Mouse (Mus musculus): ENCODE results near the gene Pcolce. TPM values are rescaled to one million over a fixed set of nuclear protein-coding genes. Genes with fewer than 3 reads are reported as not detected.
A peak's percentile ranks its signal among the peaks of the same experiment; 100 is the strongest.
"Not testable (repeated sequence)": the region's sequence is repeated elsewhere in the genome, so short reads cannot be mapped to it uniquely, and the experiment has no call there.

Pcolce gene
- polyA plus RNA-seq, 1 experiment from 2014 or later, result 133 TPM

GRCm38 (mm10) chr5:137627991-137628390 lies 14.4 kb upstream of the Pcolce start:
- Histone ChIP-seq H3K27me3 (ENCODE audit: control insufficient read depth, insufficient read depth, low read length) (no peaks in the 10 kb centered on the region), H3K9me3 (replicated peaks; ENCODE audit: control insufficient read depth, low read length) (no peaks in the 10 kb centered on the region), H3K4me3 (ENCODE audit: low read depth, low read length) (peak overlapping the region; percentile 43), H3K36me3 (replicated peaks; ENCODE audit: control insufficient read depth, insufficient read depth, low read depth, low read length) (no peaks in the 10 kb centered on the region), H3K27ac (replicated peaks; ENCODE audit: low read depth, low read length) (peak overlapping the region; percentile 53), H3K9ac (replicated peaks; ENCODE audit: low read length) (peak overlapping the region; percentile 53), H3K4me2 (ENCODE audit: low read depth, low read length) (peak overlapping the region; percentile 51), H3K4me1 (ENCODE audit: control insufficient read depth, insufficient read depth, low read length) (peaks cover 10% of the 10 kb centered on the region)
- ATAC-seq (replicated peaks; ENCODE audit: insufficient number of reproducible peaks, low FRiP score, low TSS enrichment, low read depth) (no peak), DNase-seq (ENCODE audit: low spot score) (no peak)
- 4% methylated on average over 9 of the region's 9 CpGs for WGBS

GRCm38 (mm10) chr5:137623937-137624530 lies 10.4 kb upstream of the Pcolce start:
- no peak for DNase-seq (ENCODE audit: low spot score)
- Histone ChIP-seq H3K27ac (replicated peaks; ENCODE audit: low read depth, low read length) (no peak overlapping the region), H3K9me3 (replicated peaks; ENCODE audit: control insufficient read depth, low read length) (no peaks in the 10 kb centered on the region), H3K27me3 (ENCODE audit: control insufficient read depth, insufficient read depth, low read length) (no peaks in the 10 kb centered on the region), H3K9ac (replicated peaks; ENCODE audit: low read length) (no peak overlapping the region), H3K4me1 (ENCODE audit: control insufficient read depth, insufficient read depth, low read length) (no peaks in the 10 kb centered on the region), H3K36me3 (replicated peaks; ENCODE audit: control insufficient read depth, insufficient read depth, low read depth, low read length) (no peaks in the 10 kb centered on the region), H3K4me2 (ENCODE audit: low read depth, low read length) (no peak overlapping the region), H3K4me3 (ENCODE audit: low read depth, low read length) (no peak overlapping the region)
- 86% methylated on average over 11 of the region's 11 CpGs for WGBS
- ATAC-seq (replicated peaks; ENCODE audit: insufficient number of reproducible peaks, low FRiP score, low TSS enrichment, low read depth), result no peak

DNA sequence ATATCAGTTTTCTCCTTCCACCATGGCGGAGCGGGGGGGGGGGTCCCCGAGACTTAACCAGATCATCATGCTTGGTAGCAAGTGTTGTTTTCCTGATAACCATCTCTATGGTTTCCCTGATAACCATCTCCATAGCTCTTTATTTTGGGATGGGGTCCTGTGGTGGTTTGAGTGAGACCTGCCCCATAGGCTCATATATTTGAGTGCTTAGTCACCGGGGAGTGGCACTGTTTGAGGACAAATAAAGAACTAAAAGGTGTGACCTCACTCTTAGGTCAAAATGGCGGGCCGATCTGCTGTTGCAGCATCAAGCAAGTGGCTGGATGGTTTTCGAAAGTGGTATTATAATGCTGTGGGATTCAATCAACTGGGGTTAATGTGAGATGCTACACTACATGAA lies 1.8 kb upstream of the Pcolce start:
- DNase-seq (ENCODE audit: low spot score) (no peak), ATAC-seq (replicated peaks; ENCODE audit: insufficient number of reproducible peaks, low FRiP score, low TSS enrichment, low read depth) (no peak)
- WGBS, result 82% methylated on average over 7 of the region's 7 CpGs
- H3K36me3 ChIP-seq (replicated peaks; ENCODE audit: control insufficient read depth, insufficient read depth, low read depth, low read length), result no peaks in the 10 kb centered on the region
- H3K27ac ChIP-seq (replicated peaks; ENCODE audit: low read depth, low read length), result no peak overlapping the region
- no peak overlapping the region for H3K4me3 ChIP-seq (ENCODE audit: low read depth, low read length)
- H3K27me3 ChIP-seq (ENCODE audit: control insufficient read depth, insufficient read depth, low read length), result no peaks in the 10 kb centered on the region
- H3K9me3 ChIP-seq (replicated peaks; ENCODE audit: control insufficient read depth, low read length), result no peaks in the 10 kb centered on the region
- H3K9ac ChIP-seq (replicated peaks; ENCODE audit: low read length), result no peak overlapping the region
- no peak overlapping the region for H3K4me2 ChIP-seq (ENCODE audit: low read depth, low read length)
- H3K4me1 ChIP-seq (ENCODE audit: control insufficient read depth, insufficient read depth, low read length), result peaks cover 8% of the 10 kb centered on the region

DNA sequence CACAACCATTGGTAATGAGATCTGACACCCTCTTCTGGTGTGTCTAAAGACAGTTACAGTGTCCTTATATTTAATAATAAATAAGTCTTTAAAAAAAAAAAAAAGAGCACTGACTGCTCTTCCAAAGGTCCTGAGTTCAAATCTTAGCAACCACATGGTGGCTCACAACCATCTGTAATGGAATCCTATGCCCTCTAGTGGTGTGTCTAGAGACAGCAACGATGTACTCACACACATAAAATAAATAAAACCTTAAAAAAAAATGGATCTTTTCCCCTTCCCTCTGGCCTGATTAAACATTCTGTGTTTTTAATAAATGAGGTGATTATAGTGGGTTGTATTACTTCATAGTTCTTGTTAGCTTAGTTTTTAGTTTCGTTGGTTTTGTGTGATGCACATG lies 1.3 kb upstream of the Pcolce start:
- not testable (repeated sequence) for H3K4me3 ChIP-seq (ENCODE audit: low read depth, low read length); H3K9ac ChIP-seq (replicated peaks; ENCODE audit: low read length); H3K4me2 ChIP-seq (ENCODE audit: low read depth, low read length); H3K27ac ChIP-seq (replicated peaks; ENCODE audit: low read depth, low read length); H3K27me3 ChIP-seq (ENCODE audit: control insufficient read depth, insufficient read depth, low read length); H3K9me3 ChIP-seq (replicated peaks; ENCODE audit: control insufficient read depth, low read length); DNase-seq (ENCODE audit: low spot score); ATAC-seq (replicated peaks; ENCODE audit: insufficient number of reproducible peaks, low FRiP score, low TSS enrichment, low read depth); H3K4me1 ChIP-seq (ENCODE audit: control insufficient read depth, insufficient read depth, low read length); H3K36me3 ChIP-seq (replicated peaks; ENCODE audit: control insufficient read depth, insufficient read depth, low read depth, low read length)
- WGBS, result 82% methylated on average over 2 of the region's 2 CpGs

GRCm38 (mm10) chr5:137613076-137613475 lies 508 bp downstream of the Pcolce start:
- Histone ChIP-seq H3K9ac (replicated peaks; ENCODE audit: low read length) (peak overlapping the region; percentile 18; the same call in 1 of the 2 replicates), H3K36me3 (replicated peaks; ENCODE audit: control insufficient read depth, insufficient read depth, low read depth, low read length) (no peaks in the 10 kb centered on the region), H3K27me3 (ENCODE audit: control insufficient read depth, insufficient read depth, low read length) (no peaks in the 10 kb centered on the region), H3K9me3 (replicated peaks; ENCODE audit: control insufficient read depth, low read length) (no peaks in the 10 kb centered on the region), H3K27ac (replicated peaks; ENCODE audit: low read depth, low read length) (peak overlapping the region; percentile 20; the same call in 1 of the 2 replicates), H3K4me2 (ENCODE audit: low read depth, low read length) (no peak overlapping the region), H3K4me1 (ENCODE audit: control insufficient read depth, insufficient read depth, low read length) (peaks cover 12% of the 10 kb centered on the region), H3K4me3 (ENCODE audit: low read depth, low read length) (no peak overlapping the region)
- 62% methylated on average over 5 of the region's 5 CpGs for WGBS
- no peak for DNase-seq (ENCODE audit: low spot score)
- no peak for ATAC-seq (replicated peaks; ENCODE audit: insufficient number of reproducible peaks, low FRiP score, low TSS enrichment, low read depth)

DNA sequence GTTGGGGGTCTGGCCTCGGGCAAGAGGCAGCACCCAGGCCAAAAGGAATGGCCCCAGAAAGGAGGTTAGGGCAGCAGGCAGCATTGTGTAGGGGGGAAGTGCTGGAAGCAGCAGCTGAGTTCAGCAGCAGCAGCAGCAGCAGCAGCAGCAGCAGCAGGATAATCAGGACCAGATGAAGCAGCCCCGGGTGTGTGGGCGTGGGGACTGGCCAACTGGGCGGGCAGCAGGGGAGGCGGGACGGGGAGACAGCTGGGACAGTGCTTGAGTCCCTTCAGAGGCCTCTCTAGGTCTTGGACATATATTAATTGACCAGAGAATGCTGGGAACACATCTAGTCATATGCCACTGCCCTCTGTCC lies 2.4 kb downstream of the Pcolce start:
- Histone ChIP-seq H3K9me3 (replicated peaks; ENCODE audit: control insufficient read depth, low read length) (no peaks in the 10 kb centered on the region), H3K4me3 (ENCODE audit: low read depth, low read length) (peak overlapping the region; percentile 25), H3K27ac (replicated peaks; ENCODE audit: low read depth, low read length) (peak overlapping the region; percentile 95), H3K9ac (replicated peaks; ENCODE audit: low read length) (peak overlapping the region; percentile 51), H3K27me3 (ENCODE audit: control insufficient read depth, insufficient read depth, low read length) (no peaks in the 10 kb centered on the region), H3K36me3 (replicated peaks; ENCODE audit: control insufficient read depth, insufficient read depth, low read depth, low read length) (no peaks in the 10 kb centered on the region; the same call in 1 of the 2 replicates), H3K4me1 (ENCODE audit: control insufficient read depth, insufficient read depth, low read length) (peaks cover 16% of the 10 kb centered on the region), H3K4me2 (ENCODE audit: low read depth, low read length) (peak overlapping the region; percentile 49)
- DNase-seq (ENCODE audit: low spot score), result peak; percentile 88
- peak; percentile 72 for ATAC-seq (replicated peaks; ENCODE audit: insufficient number of reproducible peaks, low FRiP score, low TSS enrichment, low read depth)
- WGBS, result 16% methylated on average over 6 of the region's 6 CpGs

DNA sequence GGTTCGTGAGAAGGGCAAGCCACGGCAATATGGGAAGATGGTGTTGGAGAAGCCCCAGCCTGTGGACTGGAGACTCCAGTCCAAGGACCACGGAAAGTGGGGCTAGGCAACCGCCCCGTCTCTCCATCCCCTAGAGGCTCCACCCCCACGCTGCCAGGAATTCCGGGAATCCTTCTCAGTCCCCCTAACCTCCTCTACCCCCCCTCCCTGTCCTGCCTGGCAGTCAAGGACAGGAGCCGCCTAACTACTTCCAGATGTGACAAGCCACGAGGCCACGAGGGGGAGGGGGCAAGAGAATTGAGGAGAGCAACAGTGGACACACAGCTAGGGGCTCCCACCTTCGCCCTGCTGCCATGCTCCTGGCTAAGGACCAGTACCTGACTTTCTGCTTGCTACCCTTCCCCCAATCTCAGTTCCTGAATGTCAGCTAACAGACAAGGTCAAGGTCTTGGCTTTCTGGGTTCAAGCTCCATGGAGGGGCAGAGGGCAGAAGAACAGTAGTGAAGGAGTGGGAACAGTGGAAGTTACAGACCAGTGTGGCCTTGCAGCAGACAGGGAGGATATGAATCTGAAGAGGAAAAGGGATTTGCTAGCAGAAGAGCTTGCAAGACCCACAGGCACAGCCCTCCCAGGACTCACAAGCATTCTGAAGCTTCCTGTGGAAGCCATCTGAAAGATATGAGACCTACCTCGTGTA lies 2.9 kb downstream of the Pcolce start:
- Histone ChIP-seq H3K4me2 (ENCODE audit: low read depth, low read length) (peak overlapping the region; percentile 49), H3K27ac (replicated peaks; ENCODE audit: low read depth, low read length) (peak overlapping the region; percentile 95), H3K9me3 (replicated peaks; ENCODE audit: control insufficient read depth, low read length) (no peaks in the 10 kb centered on the region), H3K9ac (replicated peaks; ENCODE audit: low read length) (peak overlapping the region; percentile 51), H3K4me3 (ENCODE audit: low read depth, low read length) (peak overlapping the region; percentile 32), H3K4me1 (ENCODE audit: control insufficient read depth, insufficient read depth, low read length) (peaks cover 16% of the 10 kb centered on the region), H3K36me3 (replicated peaks; ENCODE audit: control insufficient read depth, insufficient read depth, low read depth, low read length) (no peaks in the 10 kb centered on the region; the same call in 1 of the 2 replicates), H3K27me3 (ENCODE audit: control insufficient read depth, insufficient read depth, low read length) (no peaks in the 10 kb centered on the region)
- WGBS, result 7% methylated on average over 12 of the region's 12 CpGs
- DNase-seq (ENCODE audit: low spot score), result peak; percentile 97
- peak; percentile 71 for ATAC-seq (replicated peaks; ENCODE audit: insufficient number of reproducible peaks, low FRiP score, low TSS enrichment, low read depth)

DNA sequence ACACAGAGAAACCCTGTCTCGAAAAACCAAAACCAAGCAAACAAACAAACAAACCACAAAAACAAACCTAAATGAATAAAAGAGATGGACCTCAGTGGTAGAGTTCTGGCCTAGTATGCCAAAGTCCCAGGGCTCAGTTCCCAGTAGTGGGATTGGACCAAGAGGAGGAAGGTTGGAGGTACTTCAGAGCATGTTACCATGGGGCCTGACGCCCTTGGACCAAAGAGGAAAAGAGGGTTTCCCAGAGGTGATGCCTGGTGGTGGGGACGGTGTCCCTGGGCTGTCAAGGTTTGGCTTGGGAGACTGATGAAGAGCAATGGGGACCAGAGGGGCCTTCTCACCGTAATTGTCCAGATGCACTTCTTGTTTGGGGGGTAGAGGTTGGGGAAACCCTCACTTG lies 3.5 kb downstream of the Pcolce start:
- ATAC-seq (replicated peaks; ENCODE audit: insufficient number of reproducible peaks, low FRiP score, low TSS enrichment, low read depth) (no peak), DNase-seq (ENCODE audit: low spot score) (no peak)
- Histone ChIP-seq H3K27me3 (ENCODE audit: control insufficient read depth, insufficient read depth, low read length) (no peaks in the 10 kb centered on the region), H3K4me2 (ENCODE audit: low read depth, low read length) (peak overlapping the region; percentile 49), H3K9me3 (replicated peaks; ENCODE audit: control insufficient read depth, low read length) (no peaks in the 10 kb centered on the region), H3K36me3 (replicated peaks; ENCODE audit: control insufficient read depth, insufficient read depth, low read depth, low read length) (no peaks in the 10 kb centered on the region; the same call in 1 of the 2 replicates), H3K4me1 (ENCODE audit: control insufficient read depth, insufficient read depth, low read length) (peaks cover 16% of the 10 kb centered on the region), H3K9ac (replicated peaks; ENCODE audit: low read length) (peak overlapping the region; percentile 50), H3K4me3 (ENCODE audit: low read depth, low read length) (peak overlapping the region; percentile 32), H3K27ac (replicated peaks; ENCODE audit: low read depth, low read length) (peak overlapping the region; percentile 95)
- 48% methylated on average over 4 of the region's 4 CpGs for WGBS

All from embryonic facial prominence, embryonic 11.5 days (tissue).